ENCODE assay signal across 23 mouse cellular contexts in the genomic region with DNA sequence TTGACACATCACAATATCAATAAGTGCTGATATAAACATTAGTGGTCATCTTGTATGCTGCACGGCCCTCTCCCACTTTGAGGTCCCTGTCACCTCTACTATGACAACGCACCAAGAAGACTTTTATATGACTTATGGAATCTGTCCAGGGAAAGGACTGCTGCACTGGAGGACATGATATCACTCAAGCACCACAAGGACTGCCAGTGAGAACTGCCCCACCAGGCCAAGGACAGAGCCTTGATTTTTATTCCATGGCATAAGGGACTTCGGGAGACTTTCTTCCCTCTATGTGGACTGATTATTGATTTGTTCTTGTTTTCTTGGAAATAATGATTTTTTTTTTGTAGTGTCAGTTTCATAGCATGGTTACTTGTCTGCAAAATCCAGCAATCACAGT.
"Had no signal": no experiment of that assay in that cellular context is flagged by ENCODE, and none has a peak within 500 bp of the region (broad histone marks: within the 10 kb centered on the region; RNA-seq: fewer than 3 reads in every experiment).

No protein-coding gene starts in this region.

- H3K9me3 ChIP-seq: heart, embryonic 10.5 days; heart, embryonic 12.5 days; hindbrain, embryonic 10.5 days; hindbrain, embryonic 12.5 days; intestine, embryonic 15.5 days; limb, embryonic 13.5 days; limb, embryonic 15.5 days; liver, embryonic 12.5 days had no signal

- H3K36me3 ChIP-seq: heart, embryonic 10.5 days; heart, embryonic 12.5 days; hindbrain, embryonic 10.5 days; hindbrain, embryonic 12.5 days; intestine, embryonic 15.5 days; limb, embryonic 13.5 days; limb, embryonic 15.5 days; liver, embryonic 12.5 days had no signal

- H3K27ac ChIP-seq: gastrocnemius, adult 2 months; heart, embryonic 10.5 days; hindbrain, embryonic 10.5 days; hindbrain, embryonic 12.5 days; hindbrain, embryonic 14.5 days; intestine, embryonic 15.5 days; layer of hippocampus, adult 2 months; left cerebral cortex, adult 2 months; limb, embryonic 13.5 days; limb, embryonic 15.5 days; liver, embryonic 12.5 days; liver, embryonic 14.5 days had no signal

- DNase-seq: gastrocnemius, adult 2 months; gastrocnemius, postnatal 10 days; gastrocnemius, postnatal 25 days; heart, adult 18-20 months; heart, postnatal 10 days; heart, postnatal 4 days; kidney, adult 18-20 months; kidney, adult 8-10 months; kidney, postnatal 10 days; kidney, postnatal 25 days; kidney, postnatal 4 days had no signal

- H3K27me3 ChIP-seq: heart, embryonic 12.5 days; hindbrain, embryonic 12.5 days; intestine, embryonic 15.5 days; limb, embryonic 13.5 days; limb, embryonic 15.5 days; liver, embryonic 12.5 days had no signal

- H3K4me3 ChIP-seq: gastrocnemius, adult 2 months; heart, embryonic 10.5 days; heart, embryonic 12.5 days; hindbrain, embryonic 10.5 days; hindbrain, embryonic 12.5 days; intestine, embryonic 15.5 days; layer of hippocampus, adult 2 months; left cerebral cortex, adult 2 months; limb, embryonic 13.5 days; limb, embryonic 15.5 days; liver, embryonic 12.5 days had no signal

- H3K4me1 ChIP-seq: heart, embryonic 10.5 days; heart, embryonic 12.5 days; hindbrain, embryonic 10.5 days; hindbrain, embryonic 12.5 days; intestine, embryonic 15.5 days; limb, embryonic 13.5 days; limb, embryonic 15.5 days; liver, embryonic 12.5 days had no signal
